Mouse (Mus musculus): ENCODE measurements around the gene Gm3594. TPM values are rescaled to one million over a fixed set of nuclear protein-coding genes. Genes with fewer than 3 reads are reported as not detected.
"Not testable (repeated sequence)": the region's sequence is repeated elsewhere in the genome, so short reads cannot be mapped to it uniquely, and the experiment has no call there.

The Gm3594 gene
- total and polyA plus RNA-seq, 2 experiments from 2014 or later: not detected

- not testable (repeated sequence) for H3K27me3 ChIP-seq (ENCODE audit: insufficient read depth, low read length); H3K9me3 ChIP-seq (ENCODE audit: low read length); H3K9ac ChIP-seq (replicated peaks; ENCODE audit: low read length, poor library complexity, severe bottlenecking); ATAC-seq (ENCODE audit: low FRiP score); H3K4me1 ChIP-seq (ENCODE audit: insufficient read depth, low read length); H3K4me2 ChIP-seq (ENCODE audit: low read depth, low read length, poor library complexity, severe bottlenecking); H3K36me3 ChIP-seq (ENCODE audit: insufficient read depth, low read length); H3K27ac ChIP-seq (ENCODE audit: low read depth, low read length); H3K4me3 ChIP-seq (ENCODE audit: low read depth, low read length); DNase-seq (ENCODE audit: low spot score)
- no CpG with 5 or more reads among the region's 2 CpGs for WGBS
These were observed 32.0 kb downstream of the Gm3594 start, which contains the start of gene Gm3591 for GRCm38 (mm10) chr14:6412382-6412781. Gene Gm3591 (minus strand): TSS chr14:6412482.

- not testable (repeated sequence) for H3K9me3 ChIP-seq (ENCODE audit: low read length); H3K27me3 ChIP-seq (ENCODE audit: insufficient read depth, low read length); H3K27ac ChIP-seq (ENCODE audit: low read depth, low read length); H3K4me1 ChIP-seq (ENCODE audit: insufficient read depth, low read length); H3K36me3 ChIP-seq (ENCODE audit: insufficient read depth, low read length); H3K4me3 ChIP-seq (ENCODE audit: low read depth, low read length); DNase-seq (ENCODE audit: low spot score); ATAC-seq (ENCODE audit: low FRiP score); H3K9ac ChIP-seq (replicated peaks; ENCODE audit: low read length, poor library complexity, severe bottlenecking); H3K4me2 ChIP-seq (ENCODE audit: low read depth, low read length, poor library complexity, severe bottlenecking)
- WGBS: 83% methylated on average over 2 of the region's 4 CpGs
These were observed 54.2 kb downstream of the Gm3594 start, which contains the start of gene Gm16440 for GRCm38 (mm10) chr14:6390219-6390618. Gene Gm16440 (minus strand): TSS chr14:6390319.

Other genes starting within 250 kb of the Gm3594 start
- not detected in 2 replicates for gene Gm21560, start 225.3 kb downstream of the Gm3594 start, total RNA-seq (2014; rRNA removed)
- not detected in 2 replicates for gene Gm21560, start 225.3 kb downstream of the Gm3594 start, polyA plus RNA-seq (2015; fragmentation: Nextera tagmentation; extraction: Ambion mirVana)
- gene Gm3411, start 157.4 kb downstream of the Gm3594 start, total RNA-seq (2014; rRNA removed): 2.6 and 5.8 TPM in 2 replicates
- gene Gm3411, start 157.4 kb downstream of the Gm3594 start, polyA plus RNA-seq (2015; fragmentation: Nextera tagmentation; extraction: Ambion mirVana): 10.2 and 10.3 TPM in 2 replicates
- not detected in 2 replicates for gene Gm21103, start 139.8 kb downstream of the Gm3594 start, total RNA-seq (2014; rRNA removed)
- 0.23 TPM in 1 of 2 replicates, not detected in the other for gene Gm21103, start 139.8 kb downstream of the Gm3594 start, polyA plus RNA-seq (2015; fragmentation: Nextera tagmentation; extraction: Ambion mirVana)
- gene Gm3618, start 100.9 kb downstream of the Gm3594 start, total RNA-seq (2014; rRNA removed): not detected in 2 replicates
- not detected in 2 replicates for gene Gm3618, start 100.9 kb downstream of the Gm3594 start, polyA plus RNA-seq (2015; fragmentation: Nextera tagmentation; extraction: Ambion mirVana)
- gene Gm16440, start 54.3 kb downstream of the Gm3594 start, total RNA-seq (2014; rRNA removed): not detected in 2 replicates
- not detected in 2 replicates for gene Gm16440, start 54.3 kb downstream of the Gm3594 start, polyA plus RNA-seq (2015; fragmentation: Nextera tagmentation; extraction: Ambion mirVana)
- 6.5 and 8.1 TPM in 2 replicates for gene Gm3591, start 32.1 kb downstream of the Gm3594 start, total RNA-seq (2014; rRNA removed)
- 7.9 and 8.2 TPM in 2 replicates for gene Gm3591, start 32.1 kb downstream of the Gm3594 start, polyA plus RNA-seq (2015; fragmentation: Nextera tagmentation; extraction: Ambion mirVana)
- gene Gm8356, start 92.7 kb upstream of the Gm3594 start, total RNA-seq (2014; rRNA removed): not detected in 2 replicates
- gene Gm8356, start 92.7 kb upstream of the Gm3594 start, polyA plus RNA-seq (2015; fragmentation: Nextera tagmentation; extraction: Ambion mirVana): not detected in 2 replicates
- gene Gm3629, start 146.0 kb upstream of the Gm3594 start, total RNA-seq (2014; rRNA removed): 0.22 and 2.4 TPM in 2 replicates
- gene Gm3629, start 146.0 kb upstream of the Gm3594 start, polyA plus RNA-seq (2015; fragmentation: Nextera tagmentation; extraction: Ambion mirVana): 0.79 and 0.91 TPM in 2 replicates
- 0.76 TPM in 1 of 2 replicates, not detected in the other for gene Gm3460, start 177.8 kb upstream of the Gm3594 start, total RNA-seq (2014; rRNA removed)
- 0.81 TPM in 1 of 2 replicates, not detected in the other for gene Gm3460, start 177.8 kb upstream of the Gm3594 start, polyA plus RNA-seq (2015; fragmentation: Nextera tagmentation; extraction: Ambion mirVana)
- gene Gm10251, start 239.6 kb upstream of the Gm3594 start, total RNA-seq (2014; rRNA removed): not detected in 2 replicates
- gene Gm10251, start 239.6 kb upstream of the Gm3594 start, polyA plus RNA-seq (2015; fragmentation: Nextera tagmentation; extraction: Ambion mirVana): not detected in 2 replicates